Mouse (Mus musculus) intestine, embryonic 16.5 days (tissue): ENCODE measurements around the gene Npffr2. TPM values are rescaled to one million over a fixed set of nuclear protein-coding genes. Genes with fewer than 3 reads are reported as not detected.

ENCODE experiments used
- ATAC-seq: fragments of 200-750 bp; cut with Nextera tagmentation; 2 replicates; pipeline ENCODE4 v1.8.0; 2017; ENCODE audit warnings: moderate TSS enrichment, moderate library complexity
- H3K27ac ChIP-seq: fragments of 300-500 bp; sonication (generic); 2 replicates; pipeline ENCODE4 v1.5.1; 2014; ENCODE audit warnings: mild to moderate bottlenecking, low read length
- H3K27me3 ChIP-seq: fragments of 300-500 bp; sonication (generic); replicated peaks from 2 replicates; pipeline ENCODE4 v1.6.1; 2014; ENCODE audit warnings: low read length, control low read depth, mixed read lengths; ENCODE audit not compliant: control insufficient read depth, insufficient read depth
- H3K36me3 ChIP-seq: fragments of 300-500 bp; sonication (generic); 2 replicates; pipeline ENCODE4 v1.6.1; 2014; ENCODE audit warnings: low read length, control low read depth; ENCODE audit not compliant: control insufficient read depth, insufficient read depth
- H3K4me1 ChIP-seq: fragments of 300-500 bp; sonication (generic); 2 replicates; pipeline ENCODE4 v1.6.1; 2014; ENCODE audit warnings: low read length, control low read depth, mixed read lengths; ENCODE audit not compliant: control insufficient read depth, insufficient read depth
- H3K4me2 ChIP-seq: fragments of 300-500 bp; sonication (generic); 2 replicates; pipeline ENCODE4 v1.6.1; 2014; ENCODE audit warnings: low read depth, low read length, control low read depth
- H3K4me3 ChIP-seq: fragments of 300-500 bp; sonication (generic); 2 replicates; pipeline ENCODE4 v1.5.1; 2014; ENCODE audit warnings: mild to moderate bottlenecking, low read length
- H3K9ac ChIP-seq: fragments of 300-500 bp; sonication (generic); 2 replicates; pipeline ENCODE4 v1.6.1; 2014; ENCODE audit warnings: low read depth, low read length
- H3K9me3 ChIP-seq: fragments of 300-500 bp; sonication (generic); 2 replicates; pipeline ENCODE4 v1.6.1; 2016; ENCODE audit warnings: low read length, control low read depth; ENCODE audit not compliant: control insufficient read depth
- WGBS: fragments of 180-500 bp; shearing (Covaris S2); extraction: QIAGEN DNeasy Blood & Tissue Kit; methylation state at CpG from one replicate; pipeline ENCODE4 v1.1.7; 2014; 5-methylcytosine and 5-hydroxymethylcytosine counted together
- polyA plus RNA-seq: library from polyadenylated mRNA; unstranded; fragments of >200 nt; fragmentation: Nextera tagmentation; extraction: Ambion mirVana; gene quantifications from 2 replicates; pipeline ENCODE4 v1.2.1, GENCODE M21; 2015

Npffr2 gene
- polyA plus RNA-seq, 1 experiment from 2014 or later: not detected

DNA sequence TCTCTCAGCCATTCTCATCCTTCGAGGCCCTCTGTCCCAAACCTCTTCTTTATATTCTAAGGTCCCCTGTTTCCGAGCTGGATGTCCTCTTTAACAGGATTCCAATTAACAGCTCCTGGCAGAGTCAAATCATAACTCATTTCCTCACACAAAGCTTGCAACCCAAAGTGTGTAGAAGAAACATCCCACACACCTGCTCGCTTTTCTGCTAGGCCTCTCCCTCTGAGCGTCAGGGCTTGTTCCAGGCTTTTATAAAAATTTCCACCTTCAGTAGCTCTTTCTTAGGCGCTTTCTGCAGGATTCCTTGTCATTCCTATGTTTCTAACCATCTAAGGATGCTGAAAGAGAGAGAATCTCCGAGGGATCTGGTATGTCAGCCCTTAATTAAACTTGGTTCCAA, 85.0 kb downstream of the Npffr2 start:
- WGBS: 73% methylated on average over 6 of the region's 6 CpGs
- no peaks in the 10 kb centered on the region for H3K4me1 ChIP-seq
- ATAC-seq: no peak
- no peaks in the 10 kb centered on the region for H3K9me3 ChIP-seq
- H3K27ac ChIP-seq: no peak overlapping the region
- no peaks in the 10 kb centered on the region for H3K36me3 ChIP-seq
- no peaks in the 10 kb centered on the region for H3K27me3 ChIP-seq
- no peak overlapping the region for H3K4me3 ChIP-seq
- no peak overlapping the region for H3K9ac ChIP-seq
- no peak overlapping the region for H3K4me2 ChIP-seq

GRCm38 (mm10) chr5:89631599-89631998, 104.4 kb downstream of the Npffr2 start:
- H3K9me3 ChIP-seq: no peaks in the 10 kb centered on the region
- no peak overlapping the region for H3K9ac ChIP-seq
- H3K4me1 ChIP-seq: no peaks in the 10 kb centered on the region
- H3K27ac ChIP-seq: no peak overlapping the region
- H3K27me3 ChIP-seq: no peaks in the 10 kb centered on the region
- H3K36me3 ChIP-seq: no peaks in the 10 kb centered on the region
- 40% methylated on average over 1 of the region's 1 CpGs for WGBS
- no peak overlapping the region for H3K4me2 ChIP-seq
- H3K4me3 ChIP-seq: no peak overlapping the region
- ATAC-seq: peak; percentile 75

Other genes starting within 250 kb of the Npffr2 start
- 24.4 and 30.7 TPM in 2 replicates for gene Gc, start 69.5 kb upstream of the Npffr2 start, polyA plus RNA-seq